Mouse (Mus musculus) MN1 (cell line): ENCODE measurements at regions not wholly inside any gene's neighbourhood (a gene's known extent, or its start where the extent isn't known, plus 50 kb on each side); places are given as distances from the start of the nearest gene placed in this dataset.
"Not testable (repeated sequence)": the region's sequence is repeated elsewhere in the genome, so short reads cannot be mapped to it uniquely, and the experiment has no call there.

Source experiments
- DNase-seq: peaks from one replicate; pipeline ENCODE4 v3.0.0-alpha.2; 2016; ENCODE audit warnings: low spot score

DNA sequence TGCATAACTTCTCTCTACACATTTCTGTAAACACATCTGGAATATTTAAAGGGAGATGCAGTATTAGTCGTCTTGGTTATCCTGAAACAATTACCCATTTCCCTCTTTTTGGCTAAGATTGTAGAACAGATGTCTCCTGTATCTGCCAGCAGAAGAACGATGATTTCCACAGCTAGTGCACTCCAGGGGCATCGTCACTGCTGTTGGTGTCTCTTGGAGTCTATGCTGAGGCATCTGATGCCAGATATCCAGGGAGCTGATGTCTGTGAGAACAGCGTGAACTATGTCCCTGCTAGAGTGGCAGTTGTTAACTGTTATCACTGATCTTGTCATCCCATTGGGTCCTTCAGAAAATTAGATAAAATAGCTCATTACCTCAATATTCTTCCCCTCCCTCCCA, 536.2 kb downstream of the Trhde start:
- no peak for DNase-seq

GRCm38 (mm10) chr10:114241606-114242005, 560.5 kb downstream of the Trhde start:
- DNase-seq: no peak

DNA sequence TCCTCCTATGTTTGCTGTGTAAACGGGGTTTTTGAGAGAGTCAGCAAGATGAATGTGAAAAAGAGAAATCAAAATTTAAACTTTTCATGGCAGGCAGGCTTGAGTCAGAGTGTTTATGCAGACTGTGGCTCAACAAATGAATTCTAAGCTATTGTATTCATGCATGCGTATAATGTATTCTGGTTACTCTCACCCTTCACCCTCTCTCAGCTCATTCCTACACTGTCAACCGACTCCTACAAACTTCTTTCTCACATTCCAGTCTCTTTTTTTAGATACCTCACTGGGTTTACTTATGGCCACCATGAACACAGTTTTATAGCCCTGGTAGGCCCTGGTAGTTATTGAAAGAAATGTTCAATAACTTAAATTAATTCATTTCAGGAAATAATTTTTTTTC, 574.5 kb downstream of the Trhde start:
- DNase-seq: no peak

GRCm38 (mm10) chr10:114201583-114201982, 600.5 kb downstream of the Trhde start:
- DNase-seq: peak; percentile 72

GRCm38 (mm10) chr10:114200939-114201338, 601.2 kb downstream of the Trhde start:
- no peak for DNase-seq

DNA sequence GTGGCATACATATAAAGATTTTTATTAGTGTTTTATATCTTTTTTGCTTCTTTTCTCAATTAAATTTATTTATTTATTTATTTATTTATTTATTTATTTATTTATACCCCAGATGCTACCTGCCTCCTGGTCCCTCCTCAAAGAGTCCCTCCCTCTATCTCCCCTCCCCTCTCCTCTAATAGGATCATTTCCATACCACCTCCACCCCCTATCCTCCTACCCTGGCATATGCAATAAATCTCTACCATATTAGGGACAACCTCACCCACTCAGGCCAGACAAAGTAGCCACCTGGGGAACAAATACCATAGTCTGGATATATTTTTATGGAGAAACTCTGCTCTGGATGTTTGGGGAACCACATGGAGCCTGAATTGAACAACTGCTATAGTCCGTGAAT, 615.8 kb downstream of the Trhde start:
- no peak for DNase-seq

GRCm38 (mm10) chr10:114143345-114143744, 658.8 kb downstream of the Trhde start:
- not testable (repeated sequence) for DNase-seq

DNA sequence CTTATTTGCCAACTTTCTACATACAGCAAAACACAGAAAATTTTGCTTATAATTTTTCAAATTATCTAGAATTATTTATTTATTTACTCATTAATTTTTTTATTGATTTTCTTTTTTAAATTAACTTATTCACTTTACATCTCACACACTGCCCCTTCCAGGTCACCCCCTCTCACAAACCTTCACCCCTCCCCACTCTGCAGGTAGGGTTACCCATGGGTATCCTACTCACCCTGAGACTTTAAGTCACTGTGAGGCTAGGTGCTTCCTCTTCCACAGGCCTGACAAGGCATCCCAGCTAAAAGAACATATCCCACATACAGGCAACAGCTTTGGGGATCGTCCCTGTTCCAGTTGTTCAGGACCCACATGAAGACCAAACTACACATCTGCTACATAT, 664.2 kb downstream of the Trhde start:
- no peak for DNase-seq

- no peak for DNase-seq
Measured at GRCm38 (mm10) chr10:114137095-114137494, 665.0 kb downstream of the Trhde start.
